Mouse (Mus musculus) left cerebral cortex, adult 2 months (tissue): ENCODE measurements around the gene Tpt1. TPM values are rescaled to one million over a fixed set of nuclear protein-coding genes. Genes with fewer than 3 reads are reported as not detected.

Experiments
- DNase-seq, 2 experiments: peaks; one replicate each; pipeline ENCODE4 v3.0.0; 2021 to 2022; ENCODE audit warnings: low spot score in 2 of 2, mixed read lengths in 1 of 2; ENCODE audit errors: extremely low spot score in 1 of 2
- H3K27ac ChIP-seq: fragments of 200-600 bp; 2 replicates; pipeline ENCODE4 v1.8.1; 2022
- H3K4me3 ChIP-seq: fragments of 200-600 bp; 2 replicates; pipeline ENCODE4 v1.8.1; 2022
- CTCF ChIP-seq: fragments of 200-600 bp; IDR thresholded peaks from 2 replicates; pipeline ENCODE4 v1.8.1; 2022; ENCODE audit warnings: antibody characterized with exemption, mild to moderate bottlenecking, moderate library complexity
- intact Hi-C: fragments of 180-260 bp; cut with DNase I; formaldehyde crosslinking; loops from one replicate; pipeline ENCODE4 v1.15.1; 2025
- total RNA-seq, 2 experiments: library from RNA; stranded (reverse); gene quantifications; 2 replicates each; pipeline ENCODE4 v1.2.3; 2021

Tpt1 gene
- total RNA-seq, 2 experiments from 2014 or later, result 975 to 978 TPM

DNA sequence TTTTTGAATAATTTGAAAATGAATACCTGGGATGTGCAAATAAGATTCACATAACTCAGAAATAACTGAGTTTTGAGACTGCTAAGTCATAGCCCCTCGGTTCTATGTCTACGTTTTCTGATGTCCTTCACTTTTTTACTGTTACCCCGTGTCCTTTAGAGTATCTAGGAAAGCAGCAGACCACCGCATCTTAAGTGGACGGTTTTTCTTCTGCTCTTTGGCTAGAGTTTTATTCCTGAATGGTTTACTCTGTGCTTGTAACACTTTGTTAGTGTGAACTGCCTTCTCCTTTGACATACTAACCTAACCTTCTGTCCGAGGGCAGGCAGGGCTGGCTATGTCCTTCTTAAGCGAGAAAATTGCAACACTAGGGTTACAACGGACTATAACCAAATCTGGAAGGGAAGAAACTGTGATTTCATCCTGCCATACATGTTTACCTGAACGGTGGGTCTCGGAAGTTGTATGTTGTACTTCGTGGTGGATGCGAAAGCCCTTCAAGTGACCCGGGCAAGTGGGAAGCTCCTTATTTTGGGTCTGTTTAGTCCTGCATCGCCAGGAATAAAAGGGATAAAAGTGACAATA lies 690 bp upstream of the Tpt1 start:
- H3K4me3 ChIP-seq, result peak overlapping the region; percentile 98
- no peak for TF ChIP-seq CTCF
- DNase-seq, result no peak
- intact Hi-C loops, result loop anchor here (2.0 to 10.0 kb wide), 2 partner anchors 57 to 571 kb away; partner anchors contain the start of genes Slc25a30 and Tsc22d1
- peak overlapping the region; percentile 99 for H3K27ac ChIP-seq

- intact Hi-C loops, result loop anchor here (2.0 to 10.0 kb wide), 2 partner anchors 59 to 569 kb away; partner anchors contain the start of genes Slc25a30 and Tsc22d1
- TF ChIP-seq CTCF, result peak; percentile 62
- H3K4me3 ChIP-seq, result peak overlapping the region; percentile 98
- H3K27ac ChIP-seq, result peak overlapping the region; percentile 99
- DNase-seq, result peak; percentile 87
Measured at GRCm38 (mm10) chr14:75845698-75846115, 814 bp downstream of the Tpt1 start.

GRCm38 (mm10) chr14:75847669-75848068 lies 2.8 kb downstream of the Tpt1 start:
- TF ChIP-seq CTCF, result no peak
- H3K4me3 ChIP-seq, result peak overlapping the region; percentile 98
- intact Hi-C loops, result loop anchor here (10.0 kb wide), 1 partner anchor 567 kb away; the partner anchor contains the start of gene Tsc22d1
- no peak for DNase-seq
- no peak overlapping the region for H3K27ac ChIP-seq

DNA sequence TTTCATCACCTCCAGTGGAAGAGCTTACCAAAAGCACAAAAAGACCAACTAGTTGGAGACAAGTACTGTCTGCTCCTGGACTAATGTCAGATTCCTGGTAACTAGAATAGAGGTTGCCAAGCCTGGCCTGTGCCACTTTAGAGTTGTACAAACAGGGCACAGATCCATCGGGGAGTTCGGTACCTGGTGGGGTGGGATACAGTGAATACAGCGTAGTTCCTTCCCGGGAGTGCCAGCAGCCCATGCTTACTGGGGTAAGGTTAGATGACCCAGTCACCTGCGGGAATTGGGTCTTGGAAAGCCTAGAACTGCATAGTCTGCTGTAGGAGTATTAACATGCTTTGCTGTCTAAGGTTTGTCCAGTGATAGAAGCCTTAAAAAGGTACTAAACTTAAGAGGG lies 3.6 kb downstream of the Tpt1 start:
- intact Hi-C loops, result loop anchor here (10.0 kb wide), 1 partner anchor 566 kb away; the partner anchor contains the start of gene Tsc22d1

GRCm38 (mm10) chr14:75849236-75849635 lies 4.3 kb downstream of the Tpt1 start:
- intact Hi-C loops, result loop anchor here (10.0 kb wide), 1 partner anchor 566 kb away; the partner anchor contains the start of gene Tsc22d1
- DNase-seq, result no peak
- H3K4me3 ChIP-seq, result no peak overlapping the region
- H3K27ac ChIP-seq, result no peak overlapping the region
- TF ChIP-seq CTCF, result no peak

More for the DNA sequence above, 3.6 kb downstream of the Tpt1 start:
- Histone ChIP-seq H3K4me3 (no peak overlapping the region), H3K27ac (no peak overlapping the region)
- TF ChIP-seq CTCF, result no peak
- no peak for DNase-seq

GRCm38 (mm10) chr14:75849842-75850568 lies 5.1 kb downstream of the Tpt1 start:
- Histone ChIP-seq H3K4me3 (no peak overlapping the region), H3K27ac (peak overlapping the region; percentile 80)
- intact Hi-C loops, result loop anchor here (10.0 kb wide), 1 partner anchor 565 kb away; the partner anchor contains the start of gene Tsc22d1
- DNase-seq, result peak in 1 of 2 experiments; percentile 59
- TF ChIP-seq CTCF, result no peak

- DNase-seq, result no peak
- H3K27ac ChIP-seq, result peak overlapping the region; percentile 80
- intact Hi-C loops, result no loop called here
- H3K4me3 ChIP-seq, result no peak overlapping the region
- no peak for TF ChIP-seq CTCF
Measured at GRCm38 (mm10) chr14:75850819-75851218, 5.9 kb downstream of the Tpt1 start.

DNA sequence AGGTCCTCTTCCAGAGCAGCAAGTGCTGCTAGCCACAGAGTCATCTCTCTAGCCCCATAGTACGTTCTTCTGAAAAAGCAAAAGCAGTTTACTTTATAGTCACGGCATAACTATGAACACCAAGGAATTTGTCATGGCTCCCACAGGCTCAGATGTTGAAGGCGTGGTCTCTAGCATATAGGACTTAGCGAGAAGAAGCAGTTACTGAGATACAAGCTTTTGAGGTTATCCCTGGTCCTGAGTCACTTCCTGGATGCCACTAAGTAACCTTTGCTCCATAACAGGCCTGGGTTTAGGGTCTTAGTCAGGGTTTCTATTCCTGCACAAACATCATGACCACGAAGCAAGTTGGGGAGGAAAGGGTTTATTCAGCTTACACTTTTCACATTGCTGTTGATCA lies 7.1 kb downstream of the Tpt1 start:
- TF ChIP-seq CTCF, result no peak
- H3K27ac ChIP-seq, result no peak overlapping the region
- intact Hi-C loops, result no loop called here
- H3K4me3 ChIP-seq, result no peak overlapping the region
- DNase-seq, result no peak

GRCm38 (mm10) chr14:75855263-75855992 lies 10.5 kb downstream of the Tpt1 start:
- Histone ChIP-seq H3K4me3 (no peak overlapping the region), H3K27ac (peak overlapping the region; percentile 32; the same call in 1 of the 2 replicates)
- peak in 1 of 2 experiments; percentile 49 for DNase-seq
- TF ChIP-seq CTCF, result no peak
- intact Hi-C loops, result no loop called here

DNA sequence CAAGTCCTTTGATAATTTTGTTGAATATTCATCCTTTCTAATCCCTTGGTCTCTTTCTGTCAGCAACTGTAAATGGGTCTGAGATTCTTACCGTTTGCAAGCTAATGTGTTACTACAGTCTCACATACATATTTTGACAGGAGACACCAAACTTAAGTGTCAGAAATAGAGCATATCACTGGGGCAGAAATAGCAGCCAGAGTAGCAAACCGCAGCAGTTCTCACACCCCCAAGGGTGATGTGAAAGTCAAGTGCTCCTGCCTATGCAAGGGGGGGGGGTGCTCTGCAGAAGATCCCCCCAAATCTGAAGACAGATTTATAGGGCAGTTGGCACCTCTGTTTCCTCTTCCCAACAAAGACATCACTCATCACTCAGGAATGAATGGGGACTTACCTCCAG lies 13.3 kb downstream of the Tpt1 start:
- no peak overlapping the region for H3K4me3 ChIP-seq
- no peak overlapping the region for H3K27ac ChIP-seq
- TF ChIP-seq CTCF, result no peak
- no peak for DNase-seq
- intact Hi-C loops, result no loop called here

- intact Hi-C loops, result no loop called here
- no peak for TF ChIP-seq CTCF
Measured at GRCm38 (mm10) chr14:75859619-75860018, 14.7 kb downstream of the Tpt1 start.

DNA sequence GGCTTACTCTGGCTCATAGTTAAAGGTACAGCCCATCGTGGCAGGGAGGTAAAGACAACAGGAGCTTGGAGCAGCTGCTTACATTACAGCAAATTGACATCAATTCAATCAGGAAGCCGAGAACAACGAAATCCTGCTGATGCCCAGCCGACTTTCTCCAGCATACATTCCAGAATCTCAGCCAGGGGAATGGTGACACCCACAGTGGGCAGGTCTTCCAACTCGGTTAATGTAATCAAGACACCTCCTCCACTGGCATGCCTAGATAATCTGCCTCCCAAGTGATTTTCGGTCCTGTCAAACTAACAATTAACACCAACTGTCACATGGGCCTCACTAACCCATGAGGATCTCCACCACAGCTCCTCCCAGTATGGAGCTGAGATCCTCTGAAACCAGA lies 17.8 kb downstream of the Tpt1 start:
- intact Hi-C loops, result no loop called here
- no peak overlapping the region for H3K4me3 ChIP-seq
- H3K27ac ChIP-seq, result no peak overlapping the region
- DNase-seq, result no peak
- TF ChIP-seq CTCF, result no peak

More at GRCm38 (mm10) chr14:75859619-75860018, 14.7 kb downstream of the Tpt1 start:
- Histone ChIP-seq H3K27ac (no peak overlapping the region), H3K4me3 (no peak overlapping the region)
- DNase-seq, result no peak
